Mouse (Mus musculus) kidney, embryonic 16.5 days (tissue): ENCODE measurements around the gene Inmt. TPM values are rescaled to one million over a fixed set of nuclear protein-coding genes. Genes with fewer than 3 reads are reported as not detected.

Experiments used
- ATAC-seq: fragments of 200-750 bp; cut with Nextera tagmentation; 2 replicates; pipeline ENCODE4 v1.8.0; 2017; ENCODE audit warnings: moderate TSS enrichment; ENCODE audit not compliant: low FRiP score, low TSS enrichment
- H3K27ac ChIP-seq: fragments of 300-500 bp; sonication (generic); 2 replicates; pipeline ENCODE4 v1.5.1; 2014; ENCODE audit warnings: low read length
- H3K27me3 ChIP-seq: fragments of 300-500 bp; sonication (generic); 2 replicates; pipeline ENCODE4 v1.6.1; 2014; ENCODE audit warnings: low read length, control low read depth, mixed read lengths; ENCODE audit not compliant: insufficient read depth
- H3K36me3 ChIP-seq: fragments of 300-500 bp; sonication (generic); 2 replicates; pipeline ENCODE4 v1.6.1; 2014; ENCODE audit warnings: low read length, control low read depth, mixed read lengths; ENCODE audit not compliant: insufficient read depth
- H3K4me1 ChIP-seq: fragments of 300-500 bp; sonication (generic); 2 replicates; pipeline ENCODE4 v1.6.1; 2014; ENCODE audit warnings: low read length, control low read depth, mixed read lengths; ENCODE audit not compliant: insufficient read depth
- H3K4me2 ChIP-seq: fragments of 300-500 bp; sonication (generic); replicated peaks from 2 replicates; pipeline ENCODE4 v1.6.1; 2014; ENCODE audit warnings: low read depth, low read length
- H3K4me3 ChIP-seq: fragments of 300-500 bp; sonication (generic); 2 replicates; pipeline ENCODE4 v1.5.1; 2014; ENCODE audit warnings: mild to moderate bottlenecking, low read length
- H3K9ac ChIP-seq: fragments of 300-500 bp; sonication (generic); replicated peaks from 2 replicates; pipeline ENCODE4 v1.6.1; 2014; ENCODE audit warnings: low read length
- H3K9me3 ChIP-seq: fragments of 300-500 bp; sonication (generic); 2 replicates; pipeline ENCODE4 v1.6.1; 2016; ENCODE audit warnings: low read length, control low read depth
- WGBS: fragments of 180-500 bp; shearing (Covaris S2); extraction: QIAGEN DNeasy Blood & Tissue Kit; methylation state at CpG from one replicate; pipeline ENCODE4 v1.1.7; 2014; 5-methylcytosine and 5-hydroxymethylcytosine counted together
- polyA plus RNA-seq: library from polyadenylated mRNA; unstranded; fragments of >200 nt; fragmentation: Nextera tagmentation; extraction: Ambion mirVana; gene quantifications from 2 replicates; pipeline ENCODE4 v1.2.1, GENCODE M21; 2015

Inmt gene
- polyA plus RNA-seq, 1 experiment from 2014 or later = 13.8 TPM

DNA sequence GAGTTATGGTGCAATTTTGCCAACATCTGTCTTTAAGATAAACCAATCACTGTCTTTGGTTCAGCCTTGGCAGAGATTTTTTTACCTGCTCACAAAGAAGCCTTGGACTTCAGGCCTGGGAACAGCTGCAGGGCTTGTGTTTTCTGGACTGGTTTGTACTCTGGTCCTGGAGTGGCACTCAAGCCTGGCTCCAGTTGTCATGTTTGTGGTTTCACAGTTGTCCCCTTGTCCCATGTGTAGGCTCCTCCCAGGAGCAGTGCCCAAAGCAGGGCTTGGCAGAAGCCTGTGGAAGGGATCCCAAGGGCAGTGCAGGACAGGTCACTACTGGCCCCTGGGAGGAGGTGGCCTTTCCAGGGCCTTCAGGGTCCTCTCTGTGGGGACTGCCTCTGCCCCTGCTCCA lies 36.5 kb downstream of the Inmt start:
- no peaks in the 10 kb centered on the region for H3K27me3 ChIP-seq
- ATAC-seq = no peak
- H3K9me3 ChIP-seq = no peaks in the 10 kb centered on the region
- H3K36me3 ChIP-seq = no peaks in the 10 kb centered on the region
- no peak overlapping the region for H3K4me2 ChIP-seq
- H3K4me3 ChIP-seq = no peak overlapping the region
- no peak overlapping the region for H3K9ac ChIP-seq
- 0 out of 2 replicates have a peak, but pooled peaks cover under 1% of the 10 kb centered on the region for H3K4me1 ChIP-seq
- no peak overlapping the region for H3K27ac ChIP-seq

DNA sequence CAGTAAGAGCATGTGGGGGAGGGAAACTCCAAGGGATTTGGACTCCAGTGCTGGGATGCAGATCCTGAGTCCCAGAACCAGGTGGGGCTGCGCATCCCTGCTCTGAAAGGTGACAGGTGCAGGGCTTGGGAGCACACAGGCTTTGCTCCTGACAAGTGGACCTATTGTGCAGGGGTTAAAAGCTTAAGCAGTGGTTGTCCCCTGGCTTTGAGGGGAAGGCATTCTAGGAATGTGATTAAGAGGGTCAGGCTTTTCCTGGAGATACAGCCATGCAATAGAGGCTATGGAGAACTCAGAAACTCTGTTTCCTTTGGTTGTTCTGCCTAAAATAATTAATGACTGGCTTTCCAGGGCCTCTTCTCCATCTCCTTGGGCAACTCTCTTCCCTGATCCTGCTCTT lies 41.4 kb downstream of the Inmt start:
- Histone ChIP-seq H3K4me2 (no peak overlapping the region), H3K4me1 (0 out of 2 replicates have a peak, but pooled peaks cover 5% of the 10 kb centered on the region), H3K4me3 (no peak overlapping the region), H3K9me3 (no peaks in the 10 kb centered on the region), H3K9ac (no peak overlapping the region), H3K27me3 (no peaks in the 10 kb centered on the region), H3K36me3 (no peaks in the 10 kb centered on the region), H3K27ac (no peak overlapping the region)
- ATAC-seq = no peak
- WGBS = 84% methylated on average over 1 of the region's 1 CpGs

DNA sequence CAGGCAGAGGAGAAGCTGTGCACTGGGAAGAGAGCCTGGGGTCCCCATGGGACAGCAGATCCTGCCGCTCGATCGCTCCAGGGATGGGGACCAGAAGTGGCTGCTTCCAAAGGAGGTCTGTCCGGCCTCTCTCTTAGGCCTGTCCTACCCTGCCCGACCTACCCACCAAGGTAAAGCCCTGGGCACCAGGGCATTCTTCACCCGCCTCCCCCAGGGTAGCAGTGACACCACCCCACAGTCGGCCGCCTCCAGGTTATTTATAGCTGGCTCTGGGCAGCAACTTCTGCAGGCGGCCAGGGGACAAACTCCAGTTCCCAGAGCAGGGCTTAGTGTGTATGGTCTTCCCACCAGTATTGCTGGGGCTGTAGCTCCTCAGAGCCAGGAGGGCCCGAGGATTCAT lies 42.0 kb downstream of the Inmt start, which contains the start of gene Crhr2:
Gene Crhr2, minus strand, starts transcription at position 223 of the 400 bp plus-strand sequence.
- no peaks in the 10 kb centered on the region for H3K27me3 ChIP-seq
- H3K27ac ChIP-seq = no peak within 1 kb of the TSS
- no peaks in the 10 kb centered on the region for H3K36me3 ChIP-seq
- 61% methylated on average over 10 of the region's 10 CpGs for WGBS
- H3K4me3 ChIP-seq = no peak within 1 kb of the TSS
- no peaks in the 10 kb centered on the region for H3K9me3 ChIP-seq
- no peak within 1 kb of the TSS for H3K9ac ChIP-seq
- ATAC-seq = peak; percentile 46; the same call in 1 of the 2 replicates
- no peak within 1 kb of the TSS for H3K4me2 ChIP-seq
- H3K4me1 ChIP-seq = 0 out of 2 replicates have a peak, but pooled peaks cover 5% of the 10 kb centered on the region

DNA sequence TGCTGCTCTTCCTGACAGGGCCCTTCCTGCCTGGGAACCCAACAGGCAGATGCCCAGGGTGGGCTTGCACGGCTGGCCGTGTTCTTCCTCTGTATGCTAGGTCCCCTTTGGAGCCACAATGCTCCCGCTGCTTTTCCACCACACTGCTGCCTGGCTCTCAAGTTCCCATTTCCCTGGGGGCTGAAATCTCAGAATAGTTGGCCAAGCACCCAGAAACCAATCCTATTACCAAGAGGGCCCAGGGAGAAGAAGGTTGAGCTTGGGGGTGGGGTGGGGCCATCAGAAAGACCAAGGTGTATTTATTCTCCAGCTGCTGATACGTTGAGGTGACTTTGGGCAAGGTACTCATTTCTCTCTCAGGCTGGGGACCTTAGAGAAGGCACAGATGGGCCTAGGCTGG lies 43.5 kb downstream of the Inmt start:
- H3K27me3 ChIP-seq = no peaks in the 10 kb centered on the region
- H3K36me3 ChIP-seq = no peaks in the 10 kb centered on the region
- H3K4me1 ChIP-seq = 0 out of 2 replicates have a peak, but pooled peaks cover 5% of the 10 kb centered on the region
- no peak overlapping the region for H3K9ac ChIP-seq
- 88% methylated on average over 4 of the region's 4 CpGs for WGBS
- H3K9me3 ChIP-seq = no peaks in the 10 kb centered on the region
- H3K27ac ChIP-seq = no peak overlapping the region
- ATAC-seq = no peak
- H3K4me3 ChIP-seq = no peak overlapping the region
- no peak overlapping the region for H3K4me2 ChIP-seq

DNA sequence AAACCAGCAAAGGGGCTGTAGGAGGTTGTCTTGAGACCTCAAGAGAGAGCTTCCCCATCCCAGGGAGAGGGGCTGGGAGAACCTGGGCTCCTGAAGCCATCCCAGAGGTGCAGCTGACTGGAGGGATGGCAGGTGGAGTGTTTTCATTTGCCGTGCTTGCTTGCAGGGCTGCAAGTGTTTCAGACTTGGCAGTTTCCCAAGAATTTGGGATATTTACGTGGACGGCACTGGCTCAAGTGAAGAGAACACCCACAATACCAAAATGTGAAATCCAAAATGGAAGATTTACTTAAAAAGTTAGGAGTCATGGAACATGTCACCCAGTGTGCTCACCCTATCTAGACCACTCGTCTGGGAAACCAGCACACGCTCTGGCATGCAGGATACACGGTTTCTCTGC lies 44.2 kb downstream of the Inmt start:
- Histone ChIP-seq H3K4me2 (no peak overlapping the region), H3K9me3 (no peaks in the 10 kb centered on the region), H3K4me1 (0 out of 2 replicates have a peak, but pooled peaks cover 5% of the 10 kb centered on the region), H3K9ac (no peak overlapping the region), H3K36me3 (no peaks in the 10 kb centered on the region), H3K27ac (no peak overlapping the region), H3K4me3 (no peak overlapping the region), H3K27me3 (no peaks in the 10 kb centered on the region)
- no peak for ATAC-seq
- WGBS = 59% methylated on average over 6 of the region's 6 CpGs

DNA sequence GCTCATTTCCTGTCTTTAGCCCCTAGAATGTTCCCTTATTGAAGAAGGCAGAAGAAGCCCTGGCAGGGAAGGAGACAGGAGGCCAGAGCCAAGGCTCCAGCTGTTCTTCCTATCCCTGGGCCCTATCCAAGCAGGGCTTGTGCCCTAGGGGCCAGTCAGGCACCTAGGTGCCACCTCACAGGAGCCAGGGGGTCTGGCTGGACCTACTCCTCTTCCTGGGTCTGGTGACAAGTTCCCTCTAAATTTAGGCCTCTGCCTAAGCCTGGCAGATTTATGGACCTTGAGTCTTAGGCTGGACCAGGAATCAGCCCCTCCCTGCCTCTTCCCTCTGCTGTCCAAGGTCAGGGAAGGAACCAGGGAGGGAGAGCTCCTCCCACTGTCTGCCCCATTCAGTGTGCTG lies 46.5 kb downstream of the Inmt start:
- no peak overlapping the region for H3K27ac ChIP-seq
- 0 out of 2 replicates have a peak, but pooled peaks have one; percentile 15 for ATAC-seq
- H3K27me3 ChIP-seq = no peaks in the 10 kb centered on the region
- no peaks in the 10 kb centered on the region for H3K9me3 ChIP-seq
- H3K36me3 ChIP-seq = no peaks in the 10 kb centered on the region
- no peak overlapping the region for H3K4me2 ChIP-seq
- 0 out of 2 replicates have a peak, but pooled peaks cover 4% of the 10 kb centered on the region for H3K4me1 ChIP-seq
- H3K4me3 ChIP-seq = no peak overlapping the region
- H3K9ac ChIP-seq = no peak overlapping the region

DNA sequence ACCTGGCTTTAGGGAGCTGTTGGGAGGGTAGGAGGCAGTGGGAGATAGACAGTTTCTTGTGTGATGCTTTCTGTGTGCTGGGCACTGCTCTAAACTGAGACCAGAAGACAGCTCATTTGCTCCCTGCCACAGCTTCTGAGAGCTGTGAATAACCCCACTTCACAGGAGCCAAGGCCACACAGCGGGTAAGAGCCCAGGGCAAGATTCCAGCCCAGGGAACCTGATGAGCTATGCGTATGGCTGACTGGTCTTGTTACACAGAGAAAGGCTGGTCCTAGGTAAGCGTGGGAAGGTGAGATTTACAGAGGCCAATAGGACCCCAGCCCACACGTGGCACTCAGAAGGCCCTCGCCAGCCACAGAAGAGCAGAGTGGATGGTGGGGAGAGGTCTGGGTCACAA lies 48.3 kb downstream of the Inmt start:
- no peak for ATAC-seq
- 79% methylated on average over 5 of the region's 5 CpGs for WGBS
- H3K4me3 ChIP-seq = no peak overlapping the region

DNA sequence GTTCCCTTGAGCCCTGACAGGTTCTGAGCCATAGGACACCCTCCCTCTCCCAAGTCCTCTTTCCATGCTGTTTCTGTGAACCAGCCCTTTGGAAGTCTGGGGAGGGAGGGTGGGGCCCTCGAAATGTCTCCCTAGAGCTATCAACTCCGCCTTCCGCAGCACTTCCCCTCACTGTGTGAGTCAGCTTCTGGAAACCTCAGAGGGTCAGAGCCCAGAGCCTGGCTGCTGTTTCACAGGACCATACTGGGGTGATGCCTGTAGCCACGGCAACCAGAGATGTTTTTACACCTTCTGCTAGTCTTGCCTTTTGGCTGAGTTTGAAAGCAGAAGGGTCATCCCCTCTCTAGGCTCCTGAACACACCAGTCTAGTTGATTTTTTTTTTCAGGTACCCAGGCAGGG lies 51.8 kb downstream of the Inmt start:
- Histone ChIP-seq H3K27ac (no peak overlapping the region), H3K36me3 (no peaks in the 10 kb centered on the region), H3K9me3 (no peaks in the 10 kb centered on the region), H3K4me1 (no peaks in the 10 kb centered on the region), H3K9ac (no peak overlapping the region), H3K4me3 (no peak overlapping the region), H3K4me2 (no peak overlapping the region), H3K27me3 (peaks cover 22% of the 10 kb centered on the region)
- 18% methylated on average over 4 of the region's 4 CpGs for WGBS
- ATAC-seq = no peak

More for the DNA sequence above, 48.3 kb downstream of the Inmt start:
- no peak overlapping the region for H3K27ac ChIP-seq
- H3K27me3 ChIP-seq = no peaks in the 10 kb centered on the region
- H3K9ac ChIP-seq = no peak overlapping the region
- no peak overlapping the region for H3K4me2 ChIP-seq
- no peaks in the 10 kb centered on the region for H3K36me3 ChIP-seq
- H3K4me1 ChIP-seq = no peaks in the 10 kb centered on the region
- H3K9me3 ChIP-seq = no peaks in the 10 kb centered on the region

Other genes starting within 250 kb of the Inmt start
- gene Nod1, start 202.4 kb downstream of the Inmt start, polyA plus RNA-seq = 4.8 and 6.4 TPM in 2 replicates
- 7.9 and 9.8 TPM in 2 replicates for gene Ggct, start 182.1 kb downstream of the Inmt start, polyA plus RNA-seq
- 144 and 145 TPM in 2 replicates for gene Gars, start 137.0 kb downstream of the Inmt start, polyA plus RNA-seq
- 0.11 and 0.12 TPM in 2 replicates for gene Crhr2, start 42.0 kb downstream of the Inmt start, polyA plus RNA-seq
- 17.0 and 19.3 TPM in 2 replicates for gene Mindy4, start 28.3 kb upstream of the Inmt start, polyA plus RNA-seq
- gene Aqp1, start 161.4 kb upstream of the Inmt start, polyA plus RNA-seq = 50.8 and 69.9 TPM in 2 replicates
- gene Ghrhr, start 201.3 kb upstream of the Inmt start, polyA plus RNA-seq = 0.17 and 0.18 TPM in 2 replicates